Mouse (Mus musculus) left cerebral cortex, postnatal 36 days (tissue): ENCODE measurements around the gene Gm973. TPM values are rescaled to one million over a fixed set of nuclear protein-coding genes. Genes with fewer than 3 reads are reported as not detected.

ENCODE experiments used
- DNase-seq, 2 experiments: peaks; one replicate each; pipeline ENCODE4 v3.0.0; 2021 to 2022; ENCODE audit warnings: low spot score in 2 of 2, mixed read lengths in 1 of 2
- intact Hi-C: fragments of 180-260 bp; cut with DNase I; formaldehyde crosslinking; loops from one replicate; pipeline ENCODE4 v1.15.1; 2025
- total RNA-seq, 2 experiments: library from RNA; stranded (reverse); gene quantifications; 2 replicates each; pipeline ENCODE4 v1.2.3; 2021

Gene Gm973
- total RNA-seq, 2 experiments from 2014 or later, result 12.2 to 12.5 TPM

- intact Hi-C loops, result no loop called here
- DNase-seq, result no peak
These were observed 27.6 kb upstream of the Gm973 start for GRCm38 (mm10) chr1:59488481-59488880.

- no peak for DNase-seq
- intact Hi-C loops, result no loop called here
These were observed 27.1 kb upstream of the Gm973 start for GRCm38 (mm10) chr1:59488991-59489390.

- intact Hi-C loops, result no loop called here
- DNase-seq, result no peak
These were observed 24.5 kb upstream of the Gm973 start for GRCm38 (mm10) chr1:59491517-59491916.

- intact Hi-C loops, result no loop called here
- DNase-seq, result no peak
These were observed 23.6 kb upstream of the Gm973 start for GRCm38 (mm10) chr1:59492432-59492831.

- DNase-seq, result no peak
These were observed 20.1 kb upstream of the Gm973 start for GRCm38 (mm10) chr1:59495970-59496369.

GRCm38 (mm10) chr1:59497741-59498613 is 18.1 kb upstream of the Gm973 start:
- intact Hi-C loops, result no loop called here
- DNase-seq, result no peak

More at GRCm38 (mm10) chr1:59495970-59496369, 20.1 kb upstream of the Gm973 start:
- intact Hi-C loops, result no loop called here

GRCm38 (mm10) chr1:59499327-59499726 is 16.7 kb upstream of the Gm973 start:
- no peak for DNase-seq
- intact Hi-C loops, result no loop called here

GRCm38 (mm10) chr1:59502355-59502754 is 13.7 kb upstream of the Gm973 start:
- intact Hi-C loops, result no loop called here
- DNase-seq, result no peak

GRCm38 (mm10) chr1:59503659-59504301 is 12.3 kb upstream of the Gm973 start:
- intact Hi-C loops, result no loop called here
- no peak for DNase-seq

GRCm38 (mm10) chr1:59504302-59504700 is 11.8 kb upstream of the Gm973 start:
- DNase-seq, result no peak
- intact Hi-C loops, result no loop called here

- intact Hi-C loops, result no loop called here
- DNase-seq, result no peak
These were observed 7.5 kb upstream of the Gm973 start for GRCm38 (mm10) chr1:59508463-59509139.

GRCm38 (mm10) chr1:59511566-59512270 is 4.3 kb upstream of the Gm973 start:
- intact Hi-C loops, result no loop called here
- no peak for DNase-seq

- intact Hi-C loops, result no loop called here
- DNase-seq, result no peak
These were observed 4.3 kb downstream of the Gm973 start for GRCm38 (mm10) chr1:59520226-59520837.

- intact Hi-C loops, result no loop called here
- no peak for DNase-seq
These were observed 6.4 kb downstream of the Gm973 start for GRCm38 (mm10) chr1:59522456-59522855.

GRCm38 (mm10) chr1:59523378-59523958 is 7.4 kb downstream of the Gm973 start:
- intact Hi-C loops, result no loop called here
- no peak for DNase-seq

GRCm38 (mm10) chr1:59524071-59524470 is 8.0 kb downstream of the Gm973 start:
- intact Hi-C loops, result no loop called here
- DNase-seq, result no peak

- intact Hi-C loops, result no loop called here
- DNase-seq, result no peak
These were observed 8.7 kb downstream of the Gm973 start for GRCm38 (mm10) chr1:59524759-59525158.

- intact Hi-C loops, result no loop called here
- DNase-seq, result no peak
These were observed 11.2 kb downstream of the Gm973 start for GRCm38 (mm10) chr1:59527219-59527618.
